Mouse (Mus musculus) gastrocnemius, postnatal 4 days (tissue): ENCODE data around the gene BC067074. TPM values are rescaled to one million over a fixed set of nuclear protein-coding genes. Genes with fewer than 3 reads are reported as not detected.
"Not testable (repeated sequence)": the region's sequence is repeated elsewhere in the genome, so short reads cannot be mapped to it uniquely, and the experiment has no call there.

Experiments
- DNase-seq, 2 experiments: peaks; one replicate each; pipeline ENCODE4 v3.0.0; 2021 to 2022; ENCODE audit warnings: low spot score in 2 of 2, mixed read lengths in 2 of 2
- total RNA-seq, 2 experiments: library from RNA; stranded (reverse); gene quantifications; 2 replicates each; pipeline ENCODE4 v1.2.3; 2021

The BC067074 gene
- total RNA-seq, 2 experiments from 2014 or later: 15.3 to 21.3 TPM

DNA sequence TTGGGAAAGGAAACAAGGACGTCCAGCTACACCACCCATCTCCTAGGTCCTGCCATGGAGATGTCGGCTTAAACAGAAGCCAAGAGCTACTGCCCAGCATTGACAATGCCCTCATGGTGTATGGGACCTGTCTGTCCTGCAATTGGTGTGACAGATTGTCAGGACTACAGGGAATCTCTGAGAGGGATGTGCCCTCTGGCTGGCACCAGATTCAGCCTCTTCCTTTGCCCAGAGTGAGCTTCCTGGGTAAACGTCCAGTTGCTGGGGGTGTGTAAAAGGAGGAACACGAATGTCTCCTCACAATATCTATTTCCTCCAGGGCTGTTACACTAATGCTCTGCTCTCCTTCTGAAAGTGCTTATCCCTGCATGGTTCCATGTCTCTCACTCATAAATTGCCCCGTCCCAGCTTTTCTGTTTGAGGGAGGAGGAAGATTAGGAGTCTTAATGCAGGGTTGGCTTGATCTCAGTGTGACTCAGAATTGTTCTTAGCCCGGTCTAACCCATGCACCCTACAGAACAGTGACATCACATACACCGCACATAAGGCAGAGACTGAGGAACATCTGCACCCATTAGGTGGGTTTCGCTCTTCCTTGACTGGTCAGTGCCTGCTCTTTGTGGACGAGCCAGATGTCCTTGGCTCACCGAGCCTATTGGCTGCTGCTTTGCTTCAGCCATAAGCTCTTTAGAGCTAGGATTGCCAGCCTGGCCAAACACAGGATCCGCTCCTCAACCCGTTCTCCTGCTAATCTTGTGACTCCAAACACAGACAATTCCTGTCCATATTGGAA is 80.5 kb downstream of the BC067074 start:
- no peak for DNase-seq

GRCm38 (mm10) chr13:113374084-113374405 is 81.1 kb downstream of the BC067074 start:
- no peak for DNase-seq

DNA sequence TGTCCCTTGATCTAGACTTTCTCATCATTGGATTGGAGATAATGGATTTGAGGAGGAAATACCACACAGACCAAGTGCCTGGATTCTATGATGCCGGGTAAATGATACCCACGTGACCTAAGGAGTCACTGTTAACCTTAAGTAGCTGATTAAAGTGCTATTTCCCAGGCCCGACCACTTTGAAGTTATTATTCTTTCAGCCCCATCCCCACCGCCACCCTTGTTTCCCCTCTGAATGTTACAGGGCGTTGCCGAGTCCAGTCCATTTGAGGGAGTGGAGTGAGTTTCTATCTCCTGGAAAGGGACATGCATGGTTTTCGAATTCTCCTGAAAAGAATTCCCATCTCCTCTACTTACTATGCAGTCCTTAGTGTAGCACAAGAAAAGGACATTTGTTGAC is 84.7 kb downstream of the BC067074 start:
- no peak for DNase-seq

DNA sequence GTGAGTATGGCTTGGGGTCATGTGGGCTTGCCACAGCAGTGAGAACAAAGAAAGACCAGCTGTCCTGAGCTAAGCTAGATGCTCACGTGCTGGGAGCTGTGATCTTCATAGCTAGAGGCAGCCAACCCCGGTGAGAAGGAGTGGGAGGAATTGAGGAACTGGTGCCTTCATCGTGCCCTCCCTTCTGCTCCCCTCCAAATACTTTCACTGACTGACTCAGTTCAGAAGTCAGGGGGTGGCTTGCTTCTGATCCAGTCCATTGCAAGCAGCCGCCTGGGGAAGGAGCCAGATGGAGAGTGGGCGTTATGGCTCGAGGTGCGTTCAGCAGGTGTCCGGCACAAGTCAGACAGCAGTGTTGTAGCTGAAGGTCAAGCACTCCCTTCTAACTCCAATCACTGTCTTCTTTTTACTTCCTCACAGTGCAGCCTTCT is 86.0 kb downstream of the BC067074 start:
- no peak for DNase-seq

- DNase-seq: no peak
These were observed 86.9 kb downstream of the BC067074 start for GRCm38 (mm10) chr13:113379766-113380309.

GRCm38 (mm10) chr13:113381710-113382109 is 88.8 kb downstream of the BC067074 start:
- DNase-seq: no peak

GRCm38 (mm10) chr13:113382201-113382600 is 89.2 kb downstream of the BC067074 start:
- no peak for DNase-seq

DNA sequence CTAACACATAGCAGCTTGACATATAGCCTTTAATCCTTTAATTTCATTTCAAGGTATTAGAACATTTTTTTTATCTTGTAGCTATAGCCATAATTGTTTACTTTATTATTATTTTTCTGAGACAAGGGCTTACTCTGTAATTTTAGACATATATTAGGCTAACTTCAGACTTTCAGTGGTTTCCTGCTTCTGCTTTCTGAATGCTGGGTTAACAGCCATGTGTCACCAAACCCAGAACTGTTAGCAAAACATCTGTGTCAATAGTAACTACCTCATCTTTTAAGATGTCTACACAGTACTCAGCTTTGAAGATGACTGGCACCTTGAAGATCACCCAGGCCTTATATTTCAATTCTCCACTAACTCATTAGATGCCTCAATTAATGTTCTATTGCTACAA is 89.8 kb downstream of the BC067074 start:
- DNase-seq: not testable (repeated sequence)

GRCm38 (mm10) chr13:113393386-113393785 is 100.4 kb downstream of the BC067074 start:
- DNase-seq: no peak

DNA sequence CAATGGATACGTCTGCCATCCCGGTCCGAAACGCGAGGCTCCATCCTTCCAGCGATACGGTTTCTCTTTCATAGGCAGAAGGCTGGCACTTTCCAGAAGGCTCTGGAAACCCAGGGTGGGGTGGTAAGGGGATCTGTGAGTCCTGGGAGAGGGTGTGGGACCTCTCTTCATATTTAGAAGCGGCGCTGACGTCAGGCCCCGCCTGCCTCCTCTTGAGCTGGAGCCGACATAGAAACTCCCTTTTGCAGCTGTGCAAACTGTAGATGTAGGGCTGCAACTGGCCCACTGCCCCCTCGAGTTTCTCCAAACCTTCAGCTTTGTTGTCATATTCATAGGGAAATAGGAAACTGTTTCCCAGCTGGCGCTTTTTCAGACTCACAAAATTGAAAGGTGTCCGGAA is 101.6 kb downstream of the BC067074 start:
- peak; percentile 46 to 72 for DNase-seq

- DNase-seq: no peak
These were observed 104.1 kb downstream of the BC067074 start for GRCm38 (mm10) chr13:113397006-113397520.

- DNase-seq: no peak
These were observed 108.5 kb downstream of the BC067074 start for GRCm38 (mm10) chr13:113401373-113402010.

DNA sequence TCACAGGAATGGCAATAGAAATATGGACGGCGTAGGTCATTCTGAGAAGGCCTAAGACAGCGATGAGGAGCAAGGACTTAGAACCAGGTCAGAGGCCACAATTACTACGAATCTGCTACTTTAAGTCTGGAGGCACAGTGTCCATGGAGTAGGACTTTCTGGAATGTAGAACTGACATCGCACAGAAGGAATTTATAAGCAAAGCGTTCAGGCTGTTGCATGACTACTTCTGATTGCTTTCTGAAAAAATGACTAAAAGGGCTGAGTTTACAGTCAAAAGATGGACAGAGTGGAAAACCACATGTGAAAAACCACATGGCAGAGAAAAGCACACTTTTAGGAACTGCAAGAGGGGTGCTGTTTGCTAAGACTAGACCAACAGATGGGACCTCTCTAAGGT is 110.7 kb downstream of the BC067074 start:
- no peak for DNase-seq

DNA sequence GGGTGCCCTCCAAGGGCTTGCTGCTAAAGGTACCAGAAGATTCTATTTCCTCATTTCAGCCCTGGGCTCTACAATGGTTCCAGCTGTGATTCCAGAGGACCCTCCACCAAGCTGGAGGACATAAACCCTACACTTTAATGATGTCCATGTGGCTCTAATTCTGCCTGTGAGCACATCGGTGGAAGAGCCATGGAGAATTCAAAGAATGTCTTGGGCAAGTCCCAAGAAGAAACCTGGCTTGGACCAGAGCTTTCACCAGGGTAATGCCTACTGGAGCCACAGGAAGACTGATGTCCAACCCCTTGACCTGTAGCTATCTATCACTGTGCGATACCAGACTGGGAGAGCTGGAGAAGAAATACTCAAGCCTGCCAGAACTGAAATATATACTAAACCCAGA is 111.2 kb downstream of the BC067074 start:
- DNase-seq: no peak

GRCm38 (mm10) chr13:113409941-113410340 is 117.0 kb downstream of the BC067074 start:
- peak in 1 of 2 experiments; percentile 32 for DNase-seq

- no peak for DNase-seq
These were observed 122.6 kb downstream of the BC067074 start for GRCm38 (mm10) chr13:113415527-113415926.

DNA sequence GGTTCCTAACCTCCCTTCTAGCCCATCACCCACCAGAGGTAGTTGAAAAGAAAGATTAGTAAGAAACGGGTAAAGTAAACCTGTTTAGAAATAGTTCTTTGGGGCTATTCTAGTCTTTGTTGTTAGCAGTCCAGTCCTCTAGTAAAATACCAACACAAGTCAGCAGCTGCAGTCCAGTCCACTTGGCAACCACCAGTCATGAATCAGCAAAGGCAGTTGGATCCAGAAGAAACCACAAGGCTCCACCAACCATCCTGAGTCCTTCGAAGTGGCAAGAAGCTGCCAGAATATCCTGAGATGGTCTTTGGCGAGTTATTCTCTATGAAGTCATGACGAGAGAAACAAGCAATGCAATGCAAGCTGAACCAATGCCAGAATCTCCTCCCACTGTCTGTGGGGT is 124.0 kb downstream of the BC067074 start:
- no peak for DNase-seq

GRCm38 (mm10) chr13:113417757-113418483 is 125.0 kb downstream of the BC067074 start:
- DNase-seq: peak in 1 of 2 experiments; percentile 15

DNA sequence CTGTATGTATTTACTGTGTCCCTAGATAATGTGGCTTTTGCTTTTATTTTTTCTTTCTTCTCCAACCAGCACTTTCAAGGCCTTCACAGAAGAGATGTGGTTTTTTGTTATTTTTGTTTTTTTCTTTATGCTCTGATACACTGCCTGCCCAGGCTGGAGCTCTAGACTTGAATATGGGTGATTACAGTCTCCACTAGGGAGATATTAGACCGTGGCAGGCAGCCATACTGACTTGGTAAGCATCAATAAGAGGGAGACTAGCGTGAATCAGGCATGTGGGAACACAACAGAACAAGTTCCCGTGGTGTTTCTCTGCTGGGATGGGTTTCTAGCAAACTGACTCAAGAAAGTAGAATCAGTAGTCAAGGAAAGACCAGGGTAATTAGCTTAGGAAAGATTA is 125.7 kb downstream of the BC067074 start:
- peak in 1 of 2 experiments; percentile 17 for DNase-seq

GRCm38 (mm10) chr13:113421472-113421871 is 128.5 kb downstream of the BC067074 start:
- DNase-seq: no peak

GRCm38 (mm10) chr13:113423825-113424224 is 130.9 kb downstream of the BC067074 start:
- DNase-seq: no peak

GRCm38 (mm10) chr13:113425907-113426306 is 132.9 kb downstream of the BC067074 start:
- no peak for DNase-seq
